Mouse (Mus musculus) layer of hippocampus, adult 18-20 months (tissue): ENCODE measurements around the gene Dcaf4. TPM values are rescaled to one million over a fixed set of nuclear protein-coding genes. Genes with fewer than 3 reads are reported as not detected.

Experiments used
- DNase-seq, 2 experiments: peaks; one replicate each; pipeline ENCODE4 v3.0.0; 2022; ENCODE audit warnings: low spot score in 2 of 2
- long read RNA-seq: library from polyadenylated mRNA; stranded (forward); transcript quantifications from one replicate; pipeline ENCODE4 v2.0.0, GENCODE M21; 2021
- total RNA-seq, 2 experiments: library from RNA; stranded (reverse); gene quantifications; 2 replicates each; pipeline ENCODE4 v1.2.3; 2021

Gene Dcaf4
- total RNA-seq, result 10 to 100 TPM; 26.3 to 28.4 TPM
- long read RNA-seq, transcript Dcaf4-201 (14 exons, 2,008 nt), result major isoform, 23 of 29 reads
- long read RNA-seq, partial matches to known transcripts, result 1 of 29 reads
- long read RNA-seq, other reads (novel, unspliced or antisense), result 5 of 29 reads

DNA sequence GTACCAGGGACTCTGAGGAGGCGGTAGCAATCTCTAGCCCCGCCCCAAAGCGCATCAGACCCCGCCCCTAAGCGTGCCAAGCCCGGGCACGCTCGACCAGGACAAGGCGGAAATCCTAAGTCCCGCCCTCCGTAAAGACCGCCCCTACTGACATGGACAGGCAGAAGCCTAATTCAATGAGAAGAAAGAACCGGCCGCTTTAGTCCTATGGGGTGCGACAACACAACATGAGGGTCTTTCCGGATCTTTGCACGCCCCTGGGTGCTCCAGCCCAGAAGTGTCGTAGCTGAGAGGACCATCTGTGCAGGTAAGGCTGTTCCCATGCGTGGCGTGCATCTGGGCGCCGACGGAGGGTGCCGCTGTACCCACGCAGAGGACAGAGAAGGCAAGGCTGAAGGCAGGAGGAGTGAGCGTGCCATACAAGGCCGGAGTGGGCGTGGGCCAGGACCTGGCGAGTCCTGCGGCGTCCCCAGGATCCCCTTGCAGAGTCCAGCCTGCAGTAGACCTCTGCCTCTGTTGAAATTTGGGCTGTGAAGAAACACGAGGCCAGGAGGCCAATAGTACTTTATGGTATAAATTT, at the start of gene Dcaf4:
Gene Dcaf4 (plus strand): TSS at position 156 of the 580 bp plus-strand sequence.
- peak; percentile 94 to 96 for DNase-seq

DNA sequence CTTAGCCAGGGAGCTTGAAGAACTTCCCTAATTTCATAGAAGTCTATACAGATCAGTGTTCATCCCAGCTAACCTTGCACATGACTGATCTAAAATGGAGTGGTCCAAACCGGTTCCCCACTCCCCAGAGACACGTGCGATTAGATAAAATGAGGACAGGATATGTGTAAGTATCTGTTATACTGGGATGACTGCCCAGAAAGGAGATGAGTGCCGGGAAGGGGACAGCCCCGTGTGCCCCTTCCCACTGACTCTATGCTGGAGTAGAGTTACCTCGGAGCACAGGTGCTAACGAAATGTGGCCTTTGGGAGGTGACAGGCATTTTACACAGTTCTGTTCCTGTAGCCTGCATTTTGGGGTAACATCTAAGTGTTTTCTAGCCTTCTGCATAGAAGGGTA, 48.5 kb upstream of the Dcaf4 start:
- no peak for DNase-seq

DNA sequence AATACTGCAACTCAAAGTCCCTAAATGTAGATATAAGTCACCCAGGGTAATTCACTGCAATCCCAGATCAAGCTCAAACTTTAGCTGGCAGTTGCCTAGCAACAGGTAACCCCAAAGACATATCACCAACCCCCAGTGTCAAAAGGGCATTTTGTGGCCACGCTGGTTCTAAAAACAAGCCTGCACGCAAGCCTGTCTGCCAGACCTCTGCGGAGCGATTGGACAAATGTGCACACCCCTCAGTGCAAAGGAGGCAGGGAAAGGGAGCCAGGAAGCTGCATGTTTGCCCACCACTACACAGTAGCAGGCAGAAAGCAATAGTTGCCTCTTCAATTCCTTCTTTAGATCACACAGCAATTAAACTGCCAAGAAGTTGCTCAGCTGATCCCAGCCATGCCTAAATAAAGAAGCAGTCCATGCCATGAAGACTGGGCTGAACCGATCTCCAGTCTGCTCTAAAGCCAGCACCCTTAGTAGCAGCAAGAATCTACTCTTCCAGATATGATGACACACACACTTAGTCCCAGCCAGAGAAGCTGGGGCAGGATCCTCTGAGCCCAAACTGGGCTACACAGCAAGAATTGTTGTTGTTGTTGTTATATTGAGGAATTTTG, 46.2 kb upstream of the Dcaf4 start:
- DNase-seq, result no peak

DNA sequence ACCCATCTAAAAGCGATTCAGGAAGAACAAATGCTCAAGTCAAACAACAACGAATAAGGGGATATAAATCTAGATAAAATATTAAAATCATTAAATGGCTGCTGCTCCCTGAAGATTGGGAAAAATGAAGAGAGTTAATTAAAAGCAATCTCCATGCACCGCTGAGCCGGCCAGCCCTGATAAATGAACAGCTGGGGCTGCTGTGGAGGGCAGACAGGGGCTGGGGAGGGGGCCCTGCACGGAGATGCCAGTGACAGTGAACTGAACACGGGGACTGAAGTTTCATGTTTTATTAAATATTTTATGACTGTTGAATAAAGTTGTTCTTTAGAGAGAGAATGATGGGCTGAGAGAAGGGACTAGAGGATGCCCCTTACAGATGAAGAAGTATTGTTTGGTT, 44.8 kb upstream of the Dcaf4 start:
- DNase-seq, result no peak

DNA sequence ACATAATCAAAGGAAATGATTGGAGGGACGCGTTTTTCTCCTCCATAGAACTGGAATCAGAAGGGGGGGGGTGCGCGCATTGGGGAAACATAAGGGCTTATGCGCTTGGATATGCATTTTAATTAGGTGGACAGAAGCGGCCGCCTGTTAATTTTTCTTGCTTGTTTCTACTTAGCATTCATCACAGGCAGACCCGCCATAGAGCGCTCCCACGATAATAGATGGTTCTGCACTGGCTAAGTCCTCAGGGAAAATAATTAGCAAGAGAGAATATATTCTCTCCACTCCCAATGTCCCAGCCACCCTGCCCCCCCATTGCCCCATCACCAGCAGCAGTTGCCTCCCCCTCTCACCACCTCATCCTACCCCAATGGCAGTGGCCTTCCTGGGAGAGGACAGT, 44.0 kb upstream of the Dcaf4 start:
- no peak for DNase-seq

DNA sequence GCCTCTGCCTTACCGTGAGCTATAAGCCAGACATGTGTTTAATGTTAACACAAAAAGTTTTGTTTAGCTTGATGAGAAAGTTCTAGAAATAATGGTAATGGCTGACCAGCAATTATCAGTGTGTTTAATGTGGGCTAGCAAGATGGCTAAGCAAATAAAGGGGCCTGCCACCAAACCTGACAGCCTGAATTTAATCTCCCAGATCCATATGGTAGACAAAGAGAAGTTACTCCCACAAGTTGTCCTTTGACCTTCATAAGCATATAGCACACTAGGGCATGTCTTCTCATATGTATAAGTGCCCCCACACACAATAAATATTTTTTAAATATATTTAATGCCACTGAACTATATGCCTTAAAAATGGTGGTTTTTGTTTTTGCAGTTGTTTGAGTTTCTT, 41.1 kb upstream of the Dcaf4 start:
- DNase-seq, result no peak

DNA sequence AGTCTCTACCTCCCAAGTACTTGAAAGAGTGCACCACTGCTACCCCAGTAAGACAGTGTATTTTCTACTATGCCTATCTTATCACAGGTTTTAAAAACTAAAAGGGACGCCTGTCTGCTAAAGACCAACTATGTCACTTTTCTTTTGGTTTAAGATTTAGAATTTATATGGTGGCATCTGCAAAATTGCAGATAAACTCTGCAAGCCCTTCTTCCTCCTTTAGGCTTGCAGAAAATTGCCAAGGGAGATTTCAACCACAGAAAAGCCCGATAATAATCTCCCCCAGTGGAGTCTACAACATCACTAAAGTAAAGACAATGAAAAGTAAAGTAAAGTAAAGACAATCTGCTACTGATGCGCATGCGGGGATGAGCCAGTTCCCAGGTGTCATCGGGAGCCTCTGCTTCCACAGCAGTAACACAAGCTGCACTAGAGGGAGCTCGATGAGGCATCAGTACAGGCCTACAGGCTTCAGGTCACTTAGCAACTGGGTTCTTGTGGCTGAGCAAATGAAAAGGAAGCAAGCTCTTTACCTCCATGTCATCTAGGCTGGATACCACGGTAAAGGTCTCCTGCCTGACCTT, 40.4 kb upstream of the Dcaf4 start:
- no peak for DNase-seq

DNA sequence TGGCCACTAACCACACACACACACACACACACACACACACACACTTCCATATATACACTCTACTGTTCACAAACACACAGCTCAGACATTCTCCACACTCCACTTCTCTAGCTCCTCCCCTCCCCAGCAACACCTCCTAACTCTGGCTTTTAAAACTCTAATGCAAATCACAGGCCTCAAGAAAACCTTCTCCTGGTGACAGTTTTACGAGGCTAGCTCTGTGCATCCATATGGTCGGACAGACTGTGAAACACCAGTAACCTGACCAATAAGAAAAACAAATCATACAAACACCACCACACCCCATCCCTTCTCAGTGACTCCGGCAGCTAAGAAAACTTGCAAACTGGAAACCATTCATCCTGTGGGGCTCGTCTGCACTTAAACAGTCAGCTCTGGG, 38.8 kb upstream of the Dcaf4 start:
- no peak for DNase-seq

DNA sequence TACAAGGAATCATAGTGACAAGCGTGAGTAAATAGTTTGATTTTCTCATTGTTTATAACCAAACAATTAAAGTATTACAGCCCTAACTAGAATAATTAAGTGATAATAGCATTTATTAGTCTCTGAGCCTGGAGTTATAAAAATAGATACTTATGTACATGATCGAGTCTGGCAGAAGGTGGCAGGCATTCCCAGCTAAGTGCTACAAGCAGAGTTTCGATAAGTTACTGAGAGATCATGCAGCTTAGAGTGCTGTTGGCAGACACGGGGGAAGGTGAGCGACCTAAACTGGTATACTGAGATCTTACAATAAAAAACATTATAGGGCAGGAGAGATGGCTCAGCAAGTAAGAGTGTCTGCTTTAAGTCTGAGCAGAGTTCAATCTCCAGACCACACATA, 36.6 kb upstream of the Dcaf4 start:
- DNase-seq, result no peak

DNA sequence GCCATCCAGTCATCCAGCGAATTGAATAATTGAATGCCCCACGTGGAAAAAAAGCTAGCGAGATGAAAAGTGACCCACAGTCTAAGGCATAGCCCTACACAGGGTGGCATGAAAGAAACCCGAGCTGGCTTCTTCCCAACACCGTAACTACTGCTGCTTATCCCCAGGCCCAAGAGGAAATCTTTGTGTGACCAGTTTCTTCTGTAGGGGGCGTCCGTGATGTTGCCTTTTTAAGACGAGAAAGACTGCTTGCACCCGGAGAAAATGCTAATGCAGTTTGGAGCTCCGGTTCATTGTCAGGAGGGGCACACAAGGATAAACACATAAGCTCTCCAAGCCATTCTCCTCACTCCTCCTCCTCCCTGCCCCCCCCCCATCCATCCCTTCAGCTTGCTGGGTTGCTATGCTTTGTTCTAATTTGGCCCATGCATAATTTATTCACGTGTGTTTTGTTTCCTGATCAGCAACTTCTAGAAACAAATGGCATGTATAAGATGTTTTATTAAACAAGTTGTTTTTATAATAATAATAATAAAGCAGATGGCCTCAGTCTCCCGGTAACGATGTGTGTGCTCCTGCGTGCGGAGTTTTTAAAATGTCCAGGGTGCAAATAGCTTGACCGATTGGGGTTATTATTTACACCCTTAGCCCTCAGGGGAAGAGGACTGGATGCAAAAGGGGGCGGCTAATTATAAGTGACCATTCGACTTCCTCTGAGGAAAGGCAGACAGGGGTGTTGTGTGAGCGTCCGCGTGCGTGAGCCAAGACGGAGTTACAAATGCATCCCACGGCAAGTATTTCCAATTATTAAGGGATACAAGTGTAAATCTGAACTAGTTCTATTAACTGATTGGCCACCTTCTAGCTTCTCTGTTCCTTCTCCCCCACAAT, 35.2 kb upstream of the Dcaf4 start:
- peak in 1 of 2 experiments; percentile 26 for DNase-seq

DNA sequence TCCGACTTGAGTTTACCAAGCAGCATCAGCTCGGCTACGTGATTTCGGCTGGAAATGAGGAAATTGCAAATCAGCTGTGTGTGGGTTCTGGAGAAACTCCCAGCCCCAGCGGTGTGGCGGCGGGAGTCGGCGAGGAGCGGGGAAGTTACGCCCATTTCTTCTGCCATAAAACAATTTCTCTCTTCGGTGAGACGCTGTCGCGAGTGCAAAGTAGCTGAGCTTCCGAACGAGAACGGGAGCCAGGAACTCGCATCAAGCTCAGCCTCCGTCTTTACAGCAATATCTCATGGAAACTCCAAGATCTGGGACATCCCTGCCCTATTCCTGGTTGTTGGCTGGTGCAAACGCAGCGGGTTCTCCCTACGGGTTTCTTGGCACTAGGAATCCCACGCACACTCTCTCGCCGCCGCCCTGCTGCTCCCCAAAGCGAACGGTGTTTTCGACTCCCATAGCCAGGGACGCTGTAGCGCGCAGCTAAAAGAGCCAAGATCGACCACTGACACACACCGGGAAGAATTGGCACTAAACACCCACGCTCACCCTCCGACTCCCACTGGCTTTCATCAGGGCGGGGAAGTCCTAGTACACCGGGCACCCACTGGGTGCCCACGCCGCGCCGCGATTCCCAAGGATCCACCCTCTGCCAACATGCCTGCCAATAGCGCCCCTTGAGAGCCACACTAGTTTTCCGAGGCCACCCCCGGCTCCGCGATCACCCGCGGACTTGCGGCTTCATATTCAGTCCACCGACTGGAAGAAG, 34.2 kb upstream of the Dcaf4 start:
- peak; percentile 59 to 66 for DNase-seq

DNA sequence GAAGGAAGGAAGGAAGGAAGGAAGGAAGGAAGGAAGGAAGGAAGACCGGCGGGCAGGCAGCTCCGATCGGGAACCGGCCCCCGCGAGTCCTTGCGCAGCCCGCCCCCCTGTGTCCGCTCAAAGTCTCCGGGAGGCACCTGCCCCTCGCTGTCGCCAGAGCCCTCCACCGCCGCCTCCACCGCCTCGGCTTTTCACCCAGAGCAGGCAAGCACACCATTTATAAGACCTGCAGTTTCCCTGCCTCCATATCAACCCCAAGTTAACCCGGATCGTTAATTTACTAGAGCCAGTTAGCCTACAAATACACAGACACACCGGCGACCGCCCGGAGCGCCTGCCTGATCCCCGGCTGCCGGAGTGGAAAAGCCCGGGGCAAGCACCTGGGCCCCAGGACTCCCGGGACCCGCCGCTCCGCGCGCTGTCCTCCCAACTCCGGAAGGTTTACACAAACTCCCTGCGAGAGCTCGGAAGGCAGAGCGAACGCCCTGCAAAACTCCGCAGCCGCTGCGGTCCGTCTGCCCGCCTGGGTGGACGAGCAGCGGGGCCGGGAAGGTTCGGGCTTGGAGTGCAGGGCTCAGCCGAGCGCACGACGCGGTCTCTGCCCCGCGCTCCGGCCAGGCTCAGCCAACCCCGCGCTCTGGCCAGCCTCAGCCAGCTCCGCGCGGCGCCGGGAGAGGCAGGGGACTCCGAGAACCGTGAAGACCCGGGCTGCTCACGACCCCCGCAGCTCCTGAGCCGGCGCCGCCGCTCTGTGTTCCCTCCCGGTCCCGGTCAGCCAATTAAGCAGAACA, 33.4 kb upstream of the Dcaf4 start:
- peak; percentile 29 to 37 for DNase-seq

DNA sequence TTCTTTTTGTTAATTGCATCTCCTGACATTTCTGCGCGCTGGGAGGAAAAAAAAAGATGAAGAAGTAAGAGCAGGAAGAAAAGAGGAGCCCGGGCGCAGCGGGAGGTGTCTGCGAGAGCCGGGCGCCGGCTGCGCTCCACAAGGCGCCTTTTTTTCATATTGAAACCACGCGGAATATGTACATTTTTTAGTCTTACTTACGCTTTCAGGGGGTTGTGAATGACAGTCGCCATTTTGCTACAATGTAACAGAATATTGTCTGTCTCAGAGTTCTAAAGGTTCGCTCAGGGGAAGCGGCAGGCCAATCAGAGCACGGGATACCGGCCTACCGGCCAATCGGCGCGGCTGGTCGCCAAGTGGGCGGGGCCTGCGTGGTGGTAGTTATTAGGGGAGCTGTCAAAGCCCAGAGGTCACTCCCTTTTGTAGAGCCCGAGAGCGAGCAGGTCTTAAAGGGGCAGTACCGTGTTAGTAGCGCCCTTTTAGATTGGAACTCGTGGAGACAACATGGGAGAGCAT, 32.7 kb upstream of the Dcaf4 start, which contains the start of gene Dpf3:
Gene Dpf3 (minus strand): TSS at position 241 of the 516 bp plus-strand sequence.
- DNase-seq, result peak; percentile 93 to 98

DNA sequence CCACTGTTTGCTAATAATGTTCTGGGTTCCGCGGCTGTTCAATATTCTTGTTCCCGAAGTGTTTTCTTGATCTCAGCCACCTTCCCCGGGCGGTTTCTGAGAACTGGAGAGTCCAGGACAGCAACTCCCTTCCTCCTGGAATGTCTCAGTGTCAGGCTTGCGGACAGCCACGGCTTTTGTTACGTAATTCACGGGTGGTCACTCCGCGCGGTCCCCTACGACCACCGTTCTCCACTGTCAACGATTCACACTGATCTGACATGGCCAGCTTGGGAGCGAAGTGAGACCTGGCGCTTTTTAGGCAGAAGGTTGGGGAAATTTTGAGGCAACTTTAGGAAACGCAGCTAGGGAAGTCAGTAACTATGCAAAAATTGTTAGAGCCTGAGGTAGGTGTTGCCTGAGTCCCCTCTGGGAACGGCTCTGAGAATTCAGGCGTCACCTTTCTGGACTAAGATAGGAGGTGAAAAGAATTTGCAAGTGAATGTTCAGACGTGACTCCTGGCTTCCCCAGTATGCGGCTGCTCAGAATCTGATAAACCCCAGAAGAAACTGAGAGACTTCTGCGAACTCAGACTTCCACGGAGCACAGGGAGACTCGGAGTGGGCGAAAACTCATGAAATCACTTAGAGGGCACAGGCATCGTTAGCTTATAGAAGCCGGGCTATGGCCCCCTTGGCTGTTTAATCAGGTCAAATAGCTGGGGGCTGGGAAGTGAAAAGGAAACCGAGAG, 31.9 kb upstream of the Dcaf4 start:
- DNase-seq, result peak in 1 of 2 experiments; percentile 5

DNA sequence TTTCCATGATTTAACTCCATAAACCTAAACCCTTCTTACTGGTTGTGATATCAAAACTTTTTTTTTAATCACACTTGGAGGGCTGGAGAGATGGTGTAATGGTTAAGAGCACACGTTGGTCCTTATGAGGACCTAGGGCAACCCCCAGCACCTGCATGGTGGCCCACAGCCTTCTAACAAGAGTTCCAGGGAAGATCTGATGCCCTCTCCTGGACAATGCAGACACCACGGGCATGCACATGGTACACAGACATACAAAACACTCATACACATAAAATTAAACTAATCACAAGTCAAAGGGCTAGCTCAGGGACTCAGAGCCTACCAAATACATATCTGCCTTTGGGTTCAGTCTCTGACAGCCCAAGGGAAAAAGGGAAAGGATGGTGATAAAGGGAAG, 30.5 kb upstream of the Dcaf4 start:
- DNase-seq, result no peak

DNA sequence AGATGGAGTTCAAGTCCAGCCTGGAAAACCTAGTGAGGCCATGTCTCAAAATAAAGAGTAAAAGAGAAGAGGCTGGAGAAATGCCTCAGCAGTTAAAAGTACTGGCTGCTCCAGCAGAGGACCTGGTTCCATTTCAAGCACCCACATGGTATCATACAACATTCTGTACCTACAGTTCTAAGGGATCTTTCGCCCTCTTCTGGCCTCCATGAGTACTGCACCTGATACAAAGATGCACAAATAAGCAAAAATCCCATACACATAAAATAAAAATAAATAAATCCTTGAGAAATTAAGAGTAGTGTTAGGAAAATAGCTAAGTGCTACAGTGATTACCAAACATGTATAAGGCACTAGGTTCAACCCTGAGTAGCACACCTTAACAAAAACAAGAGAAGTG, 28.7 kb upstream of the Dcaf4 start:
- no peak for DNase-seq

DNA sequence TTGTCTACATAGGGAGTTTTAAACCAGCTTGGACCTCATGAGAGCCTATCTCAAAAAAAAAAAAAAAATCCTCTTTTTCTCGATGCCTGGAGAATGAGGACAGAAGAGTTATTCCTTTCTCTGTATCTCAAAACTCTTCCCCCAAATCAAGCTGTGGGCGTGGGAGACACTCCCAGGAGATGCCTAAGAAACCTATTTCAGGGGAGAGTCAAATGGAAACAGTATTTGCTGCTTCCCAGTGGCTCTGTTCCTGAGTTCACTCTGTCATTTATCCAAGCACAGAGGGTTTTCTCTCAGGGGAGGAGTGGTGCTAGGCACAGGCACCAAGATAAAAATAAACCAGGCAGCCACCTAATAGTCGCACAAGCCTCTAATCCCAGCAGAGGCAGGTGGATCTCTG, 27.5 kb upstream of the Dcaf4 start:
- DNase-seq, result no peak

DNA sequence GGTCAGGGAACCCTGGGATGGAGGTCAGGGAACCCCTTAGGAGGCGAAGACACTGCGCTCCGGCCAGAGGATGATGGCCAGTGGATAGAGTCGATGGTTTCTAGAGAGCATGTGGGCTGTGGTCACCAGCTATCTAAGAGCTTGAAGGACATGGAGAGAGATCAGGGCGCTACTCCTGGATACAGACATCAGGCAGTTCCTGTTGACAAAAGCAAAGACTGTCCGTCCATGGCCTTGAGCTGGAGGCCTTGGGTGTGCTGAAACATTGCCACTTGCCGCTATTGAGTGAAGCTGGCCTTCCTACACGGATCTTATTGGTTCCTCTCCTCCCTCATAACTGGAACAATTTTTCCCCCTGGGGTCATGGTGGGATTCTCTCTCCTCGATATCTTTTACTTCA, 26.1 kb upstream of the Dcaf4 start:
- DNase-seq, result no peak
